Mouse (Mus musculus): ENCODE data around the gene Gpr142. TPM values are rescaled to one million over a fixed set of nuclear protein-coding genes. Genes with fewer than 3 reads are reported as not detected.
A peak's percentile ranks its signal among the peaks of the same experiment; 100 is the strongest.

Gpr142 gene
- polyA plus RNA-seq, 1 experiment from 2014 or later: 0.12 TPM

DNA sequence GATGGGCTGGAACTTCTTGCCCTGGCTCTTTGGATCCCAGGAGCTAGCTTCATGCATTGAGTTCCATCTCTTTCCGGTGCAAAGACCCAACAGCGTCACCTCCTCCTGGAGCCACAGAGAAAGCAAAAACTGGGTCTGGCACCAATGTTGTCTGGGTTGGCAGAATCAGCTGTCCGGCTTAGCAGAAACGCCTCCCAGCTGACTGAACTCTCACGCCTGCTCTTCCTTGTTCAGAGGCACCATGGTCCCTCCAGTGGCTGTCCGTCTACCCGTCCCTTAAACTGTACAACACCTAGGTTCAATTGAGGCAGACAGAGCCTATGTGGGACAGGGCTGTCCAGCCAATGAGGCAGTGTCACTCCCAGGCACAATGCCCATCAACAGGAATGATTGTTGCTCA lies 1.5 kb upstream of the Gpr142 start:
- no peak for TF ChIP-seq CTCF (IDR thresholded peaks at IDR 0.05)
- H3K27me3 ChIP-seq: peaks cover 18% of the 10 kb centered on the region
- CTCF ChIA-PET: no interaction called here
- DNase-seq (ENCODE audit: low read depth, low spot score) (no peak), ATAC-seq (no peak)
- in situ Hi-C loops (cut with MboI; ENCODE audit: low pct_unique_long_range_greater_than_20kb): loop anchor here (5.0 to 25.0 kb wide), 3 partner anchors 50 to 265 kb away; partner anchors contain the start of gene Cd300e
- POLR2A ChIA-PET: no interaction called here

DNA sequence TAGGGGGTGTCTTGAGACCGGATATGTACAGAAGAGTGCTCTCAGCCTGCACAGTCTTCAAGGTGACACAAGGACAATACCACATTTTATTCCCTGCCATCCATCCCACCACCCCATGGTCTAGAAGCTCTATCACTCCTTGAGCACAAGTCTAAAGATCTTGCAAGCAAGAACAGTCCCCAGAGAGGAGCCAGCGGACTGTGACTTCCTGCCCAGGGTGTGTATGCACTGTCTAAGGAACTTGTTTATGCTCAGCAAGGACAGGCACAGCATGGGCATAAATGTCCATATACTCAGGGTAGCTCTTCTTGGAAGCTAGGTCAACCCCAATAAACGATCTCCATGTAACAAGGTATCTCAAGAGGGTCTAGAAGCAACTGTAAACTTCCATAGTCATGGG lies 743 bp upstream of the Gpr142 start:
- POLR2A ChIA-PET: no interaction called here
- no peak for DNase-seq (ENCODE audit: low read depth, low spot score)
- peaks cover 10% of the 10 kb centered on the region for H3K27me3 ChIP-seq
- TF ChIP-seq CTCF (IDR thresholded peaks at IDR 0.05): no peak
- CTCF ChIA-PET: interaction anchor here (1.8 kb wide), 1 partner anchor 53 kb away, joined by 4 read pairs; no protein-coding TSS in a partner anchor
- in situ Hi-C loops (cut with MboI; ENCODE audit: low pct_unique_long_range_greater_than_20kb): loop anchor here (5.0 to 25.0 kb wide), 3 partner anchors 51 to 264 kb away; partner anchors contain the start of gene Cd300e
- ATAC-seq: no peak

- ChIA-PET POLR2A (no interaction called here), CTCF (interaction anchor here (1.4 kb wide), 1 partner anchor 81 kb away, joined by 4 read pairs; no protein-coding TSS in a partner anchor)
- TF ChIP-seq CTCF (IDR thresholded peaks at IDR 0.05): no peak
- in situ Hi-C loops (cut with MboI; ENCODE audit: low pct_unique_long_range_greater_than_20kb): loop anchor here (5.0 kb wide), 1 partner anchor 105 kb away; no protein-coding TSS in a partner anchor
- DNase-seq (ENCODE audit: low read depth, low spot score): no peak
- no peaks in the 10 kb centered on the region for H3K27me3 ChIP-seq
- no peak for ATAC-seq
These were observed 3.2 kb downstream of the Gpr142 start for GRCm38 (mm10) chr11:114801906-114802305.

GRCm38 (mm10) chr11:114802540-114803267 lies 4.0 kb downstream of the Gpr142 start:
- CTCF ChIA-PET: interaction anchor here (1.0 to 1.6 kb wide), 3 partner anchors 10 to 80 kb away, joined by 3 to 5 read pairs (median 4); no protein-coding TSS in a partner anchor
- in situ Hi-C loops (cut with MboI; ENCODE audit: low pct_unique_long_range_greater_than_20kb): loop anchor here (5.0 kb wide), 1 partner anchor 105 kb away; no protein-coding TSS in a partner anchor
- no peak for DNase-seq (ENCODE audit: low read depth, low spot score)
- no peak for TF ChIP-seq CTCF (IDR thresholded peaks at IDR 0.05)
- POLR2A ChIA-PET: no interaction called here
- ATAC-seq: no peak
- no peaks in the 10 kb centered on the region for H3K27me3 ChIP-seq

- TF ChIP-seq CTCF (IDR thresholded peaks at IDR 0.05): no peak
- no peak for ATAC-seq
- in situ Hi-C loops (cut with MboI; ENCODE audit: low pct_unique_long_range_greater_than_20kb): loop anchor here (5.0 kb wide), 1 partner anchor 103 kb away; no protein-coding TSS in a partner anchor
These were observed 5.3 kb downstream of the Gpr142 start for GRCm38 (mm10) chr11:114803990-114804389.

DNA sequence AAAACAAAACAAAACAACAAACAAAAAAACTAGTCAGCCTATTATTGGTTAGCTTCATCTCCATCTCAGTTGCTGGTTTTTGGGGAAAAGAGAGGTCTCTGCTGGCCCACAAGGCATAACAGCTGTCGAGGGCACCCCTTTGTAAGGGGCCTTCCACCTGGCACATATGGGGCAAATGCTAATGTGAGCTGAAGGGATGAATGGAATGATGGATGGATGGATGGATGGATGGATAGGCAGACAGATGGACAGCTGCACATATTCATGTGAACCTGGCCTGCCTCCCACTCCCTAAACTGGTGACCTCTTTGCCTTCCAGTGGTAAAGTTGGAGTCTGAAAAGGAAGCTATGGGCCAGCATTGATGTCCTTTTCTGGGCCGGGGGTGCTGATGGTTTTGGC lies 8.3 kb downstream of the Gpr142 start:
- CTCF ChIA-PET: interaction anchor here (0.9 kb wide), 1 partner anchor 12 kb away, joined by 3 read pairs; no protein-coding TSS in a partner anchor
- DNase-seq (ENCODE audit: low read depth, low spot score) (no peak), ATAC-seq (no peak)
- no peak for TF ChIP-seq CTCF (IDR thresholded peaks at IDR 0.05)
- no peaks in the 10 kb centered on the region for H3K27me3 ChIP-seq
- POLR2A ChIA-PET: interaction anchor here (0.6 kb wide), 1 partner anchor 43 kb away, joined by 3 read pairs; no protein-coding TSS in a partner anchor
- in situ Hi-C loops (cut with MboI; ENCODE audit: low pct_unique_long_range_greater_than_20kb): no loop called here

More at GRCm38 (mm10) chr11:114803990-114804389, 5.3 kb downstream of the Gpr142 start:
- CTCF ChIA-PET: interaction anchor here (1.6 kb wide), 1 partner anchor 9 kb away, joined by 5 read pairs; no protein-coding TSS in a partner anchor
- POLR2A ChIA-PET: no interaction called here
- H3K27me3 ChIP-seq: no peaks in the 10 kb centered on the region
- no peak for DNase-seq (ENCODE audit: low read depth, low spot score)

DNA sequence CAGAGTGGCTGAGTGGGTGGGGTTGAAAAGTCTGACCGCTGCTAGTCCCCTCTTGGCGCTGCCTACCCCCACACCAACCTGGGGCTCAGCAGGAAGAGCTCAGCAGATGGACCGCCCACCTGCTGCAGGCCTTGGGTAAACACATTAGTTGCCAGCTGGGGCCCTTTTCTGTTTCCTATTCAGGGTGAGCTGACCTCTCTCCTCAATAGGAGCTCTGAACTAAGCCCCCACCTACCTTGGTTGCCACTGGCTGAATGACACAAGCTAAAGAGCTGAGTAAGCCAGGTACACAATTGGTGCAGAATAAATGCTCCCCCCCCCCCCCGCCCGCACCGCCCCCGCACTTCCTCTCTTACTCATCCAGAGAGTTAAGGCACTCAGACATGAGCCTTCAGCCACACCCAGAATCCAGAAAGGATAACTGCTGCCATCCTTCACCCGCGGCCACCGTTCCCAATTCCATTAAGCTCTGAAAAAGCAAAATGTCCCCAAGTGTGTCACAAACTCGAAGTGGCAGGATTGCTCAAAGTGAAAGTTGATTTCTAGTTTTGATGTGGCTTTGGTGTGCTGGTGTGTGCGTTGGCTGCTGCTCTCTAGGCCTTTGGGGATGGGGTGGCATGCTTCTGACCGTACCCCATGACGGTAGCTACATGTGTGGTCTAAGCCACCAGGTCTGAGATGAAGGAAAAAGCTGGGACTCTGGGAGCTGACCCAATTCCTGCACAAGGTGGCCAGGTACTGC lies 9.1 kb downstream of the Gpr142 start:
- in situ Hi-C loops (cut with MboI; ENCODE audit: low pct_unique_long_range_greater_than_20kb): no loop called here
- TF ChIP-seq CTCF (IDR thresholded peaks at IDR 0.05): no peak
- POLR2A ChIA-PET: no interaction called here
- no peaks in the 10 kb centered on the region for H3K27me3 ChIP-seq
- ATAC-seq (no peak), DNase-seq (ENCODE audit: low read depth, low spot score) (no peak)
- CTCF ChIA-PET: interaction anchor here (0.6 to 1.4 kb wide), 3 partner anchors 13 to 105 kb away, joined by 3 to 4 read pairs (median 3); no protein-coding TSS in a partner anchor

DNA sequence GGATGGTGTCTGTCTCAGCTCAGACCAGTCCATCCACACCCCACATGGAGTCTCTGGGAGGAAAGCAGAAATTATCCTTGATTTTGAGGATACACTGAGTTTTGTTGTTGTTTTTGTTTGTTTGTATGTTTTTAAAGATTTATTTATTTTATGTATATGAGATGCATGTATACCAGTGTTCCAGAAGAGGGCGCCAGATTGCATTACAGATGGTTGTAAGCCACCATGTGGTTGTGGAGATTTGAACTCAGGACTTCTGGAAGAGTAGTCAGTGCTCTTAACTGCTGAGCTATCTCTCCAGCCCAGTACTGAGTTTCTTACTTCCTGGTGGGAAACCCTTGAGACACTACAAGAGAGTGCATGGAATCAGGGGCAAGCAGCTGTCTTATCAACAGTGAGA lies 10.6 kb downstream of the Gpr142 start:
- in situ Hi-C loops (cut with MboI; ENCODE audit: low pct_unique_long_range_greater_than_20kb): no loop called here
- ATAC-seq: no peak
- ChIA-PET CTCF (interaction anchor here (0.7 to 1.8 kb wide), 5 partner anchors 9 to 105 kb away, joined by 3 to 7 read pairs (median 3); no protein-coding TSS in a partner anchor), POLR2A (no interaction called here)
- H3K27me3 ChIP-seq: no peaks in the 10 kb centered on the region
- TF ChIP-seq CTCF (IDR thresholded peaks at IDR 0.05): peak; percentile 70
- DNase-seq (ENCODE audit: low read depth, low spot score): no peak

- H3K27me3 ChIP-seq: no peaks in the 10 kb centered on the region
- DNase-seq (ENCODE audit: low read depth, low spot score) (no peak), ATAC-seq (no peak)
- ChIA-PET CTCF (interaction anchor here (1.3 to 1.7 kb wide), 3 partner anchors 10 to 97 kb away, joined by 3 to 5 read pairs (median 3); no protein-coding TSS in a partner anchor), POLR2A (no interaction called here)
- TF ChIP-seq CTCF (IDR thresholded peaks at IDR 0.05): no peak
- in situ Hi-C loops (cut with MboI; ENCODE audit: low pct_unique_long_range_greater_than_20kb): no loop called here
These were observed 11.6 kb downstream of the Gpr142 start for GRCm38 (mm10) chr11:114810344-114810743.

DNA sequence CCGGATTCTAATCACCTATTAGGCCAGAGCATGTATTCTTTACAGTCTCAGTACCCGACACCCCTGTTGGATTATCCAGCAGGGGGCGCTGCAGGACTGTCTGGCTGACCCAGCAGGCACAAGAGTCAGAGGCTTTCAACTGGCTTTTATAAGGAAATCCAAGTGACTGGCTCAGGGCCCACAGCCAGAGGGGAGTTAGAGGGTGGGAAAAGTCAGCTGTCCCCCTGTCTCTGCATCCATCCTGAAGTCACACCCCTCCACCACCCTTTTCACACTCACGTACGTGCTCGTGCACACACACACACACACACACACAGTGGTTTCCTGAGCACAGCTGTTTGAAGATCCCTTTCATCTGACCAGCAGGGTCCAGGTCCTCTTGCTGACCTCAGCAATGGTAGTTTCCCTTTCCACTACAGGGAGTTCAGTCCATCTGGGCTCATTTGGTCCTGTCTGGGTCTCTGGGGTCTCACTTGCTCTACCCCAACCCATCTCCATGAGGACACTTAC lies 14.1 kb downstream of the Gpr142 start:
- H3K27me3 ChIP-seq: no peaks in the 10 kb centered on the region
- DNase-seq (ENCODE audit: low read depth, low spot score): no peak
- no peak for ATAC-seq
- TF ChIP-seq CTCF (IDR thresholded peaks at IDR 0.05): peak; percentile 87
- POLR2A ChIA-PET: interaction anchor here (0.8 to 1.6 kb wide), 3 partner anchors 63 to 98 kb away, joined by 4 to 6 read pairs (median 4); no protein-coding TSS in a partner anchor
- CTCF ChIA-PET: interaction anchor here (0.7 to 2.6 kb wide), 9 partner anchors 9 to 102 kb away, joined by 3 to 18 read pairs (median 3); no protein-coding TSS in a partner anchor
- in situ Hi-C loops (cut with MboI; ENCODE audit: low pct_unique_long_range_greater_than_20kb): no loop called here
